Mouse (Mus musculus) heart, postnatal 0 days (tissue): ENCODE measurements around the gene Gse1. TPM values are rescaled to one million over a fixed set of nuclear protein-coding genes. Genes with fewer than 3 reads are reported as not detected.

Experiments
- ATAC-seq: fragments of 200-750 bp; cut with Nextera tagmentation; 2 replicates; pipeline ENCODE4 v1.8.0; 2017; ENCODE audit warnings: low read depth, moderate number of reproducible peaks, moderate library complexity; ENCODE audit not compliant: insufficient read depth
- DNase-seq: peaks from one replicate; pipeline ENCODE4 v3.0.0-alpha.2; 2016; ENCODE audit warnings: low spot score
- H3K27ac ChIP-seq: fragments of 300-500 bp; sonication (generic); 2 replicates; pipeline ENCODE4 v1.5.1; 2014; ENCODE audit warnings: low read depth, mild to moderate bottlenecking
- H3K27me3 ChIP-seq: fragments of 300-500 bp; sonication (generic); 2 replicates; pipeline ENCODE4 v1.6.1; 2014; ENCODE audit warnings: low read length, mixed read lengths; ENCODE audit not compliant: control insufficient read depth, insufficient read depth
- H3K36me3 ChIP-seq: fragments of 300-500 bp; sonication (generic); replicated peaks from 2 replicates; pipeline ENCODE4 v1.6.1; 2014; ENCODE audit warnings: low read length, mixed read lengths; ENCODE audit not compliant: control insufficient read depth, insufficient read depth
- H3K4me1 ChIP-seq: fragments of 300-500 bp; sonication (generic); 2 replicates; pipeline ENCODE4 v1.6.1; 2014; ENCODE audit warnings: antibody characterized with exemption; ENCODE audit not compliant: control insufficient read depth, insufficient read depth
- H3K4me2 ChIP-seq: fragments of 300-500 bp; sonication (generic); 2 replicates; pipeline ENCODE4 v1.6.1; 2014; ENCODE audit warnings: low read depth, mild to moderate bottlenecking, low read length, moderate library complexity
- H3K4me3 ChIP-seq: fragments of 300-500 bp; sonication (generic); 2 replicates; pipeline ENCODE4 v1.5.1; 2014; ENCODE audit warnings: low read depth, low read length
- H3K9ac ChIP-seq: fragments of 300-500 bp; sonication (generic); replicated peaks from 2 replicates; pipeline ENCODE4 v1.6.1; 2014; ENCODE audit warnings: low read depth, low read length, mixed read lengths
- H3K9me3 ChIP-seq: fragments of 300-500 bp; sonication (generic); replicated peaks from 2 replicates; pipeline ENCODE4 v1.6.1; 2016; ENCODE audit warnings: low read length; ENCODE audit not compliant: control insufficient read depth
- CTCF ChIP-seq: IDR thresholded peaks from 2 replicates; pipeline ENCODE4 v1.5.1; 2016; ENCODE audit warnings: antibody characterized with exemption, control low read depth, low read depth
- EP300 ChIP-seq: IDR thresholded peaks from 2 replicates; pipeline ENCODE4 v1.6.1; 2016; ENCODE audit warnings: antibody characterized with exemption, low read depth
- WGBS: fragments of 180-500 bp; shearing (Covaris S2); extraction: QIAGEN DNeasy Blood & Tissue Kit; methylation state at CpG from one replicate; pipeline ENCODE4 v1.1.7; 2014; 5-methylcytosine and 5-hydroxymethylcytosine counted together
- polyA plus RNA-seq: library from polyadenylated mRNA; unstranded; fragments of >200 nt; fragmentation: Nextera tagmentation; extraction: Ambion mirVana; gene quantifications from 2 replicates; pipeline ENCODE4 v1.2.1, GENCODE M21; 2015
- total RNA-seq: library from RNA; depleted of rRNA; stranded (reverse); fragments of >200 nt; gene quantifications from 2 replicates; pipeline ENCODE4 v1.2.3, GENCODE M21; 2014; ENCODE audit warnings: low replicate concordance

Gse1 gene
- total and polyA plus RNA-seq, 2 experiments from 2014 or later = 5.4 to 18.7 TPM

DNA sequence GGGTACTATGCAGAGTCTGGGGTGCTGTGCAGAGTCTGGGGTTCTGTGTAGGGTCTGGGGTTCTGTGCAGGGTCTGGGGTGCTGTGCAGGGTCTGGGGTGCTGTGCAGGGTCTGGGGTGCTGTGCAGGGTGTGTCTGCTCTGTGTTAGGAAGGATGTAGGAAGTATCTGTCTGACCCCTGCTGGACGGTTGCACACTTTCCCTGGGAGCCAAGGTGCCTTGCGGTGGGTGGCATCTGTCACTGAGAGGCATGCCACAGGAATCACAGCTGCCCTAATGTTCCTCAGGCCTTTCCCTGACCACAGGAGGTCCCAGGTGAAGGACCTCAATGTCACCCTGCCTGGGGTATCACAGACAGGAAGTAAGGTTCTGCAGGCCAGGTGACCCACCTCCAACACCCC, 278.3 kb downstream of the Gse1 start:
- ATAC-seq (no peak), DNase-seq (no peak)
- peaks cover 55% of the 10 kb centered on the region for H3K4me1 ChIP-seq
- no peak overlapping the region for H3K4me3 ChIP-seq
- no peaks in the 10 kb centered on the region for H3K27me3 ChIP-seq
- no peak for TF ChIP-seq EP300
- TF ChIP-seq CTCF = peak; percentile 42; the same call in 1 of the 2 replicates
- WGBS = 47% methylated on average over 2 of the region's 2 CpGs
- no peaks in the 10 kb centered on the region for H3K36me3 ChIP-seq
- H3K27ac ChIP-seq = no peak overlapping the region
- no peaks in the 10 kb centered on the region for H3K9me3 ChIP-seq
- no peak overlapping the region for H3K4me2 ChIP-seq
- no peak overlapping the region for H3K9ac ChIP-seq

GRCm38 (mm10) chr8:120507290-120507689, 279.0 kb downstream of the Gse1 start:
- H3K36me3 ChIP-seq = no peaks in the 10 kb centered on the region
- no peaks in the 10 kb centered on the region for H3K9me3 ChIP-seq
- H3K4me3 ChIP-seq = no peak overlapping the region
- H3K27ac ChIP-seq = no peak overlapping the region
- no peaks in the 10 kb centered on the region for H3K27me3 ChIP-seq
- peaks cover 63% of the 10 kb centered on the region for H3K4me1 ChIP-seq
- 91% methylated on average over 9 of the region's 9 CpGs for WGBS
- no peak overlapping the region for H3K4me2 ChIP-seq
- DNase-seq = no peak
- ATAC-seq = no peak
- TF ChIP-seq CTCF = no peak
- no peak for TF ChIP-seq EP300
- no peak overlapping the region for H3K9ac ChIP-seq

DNA sequence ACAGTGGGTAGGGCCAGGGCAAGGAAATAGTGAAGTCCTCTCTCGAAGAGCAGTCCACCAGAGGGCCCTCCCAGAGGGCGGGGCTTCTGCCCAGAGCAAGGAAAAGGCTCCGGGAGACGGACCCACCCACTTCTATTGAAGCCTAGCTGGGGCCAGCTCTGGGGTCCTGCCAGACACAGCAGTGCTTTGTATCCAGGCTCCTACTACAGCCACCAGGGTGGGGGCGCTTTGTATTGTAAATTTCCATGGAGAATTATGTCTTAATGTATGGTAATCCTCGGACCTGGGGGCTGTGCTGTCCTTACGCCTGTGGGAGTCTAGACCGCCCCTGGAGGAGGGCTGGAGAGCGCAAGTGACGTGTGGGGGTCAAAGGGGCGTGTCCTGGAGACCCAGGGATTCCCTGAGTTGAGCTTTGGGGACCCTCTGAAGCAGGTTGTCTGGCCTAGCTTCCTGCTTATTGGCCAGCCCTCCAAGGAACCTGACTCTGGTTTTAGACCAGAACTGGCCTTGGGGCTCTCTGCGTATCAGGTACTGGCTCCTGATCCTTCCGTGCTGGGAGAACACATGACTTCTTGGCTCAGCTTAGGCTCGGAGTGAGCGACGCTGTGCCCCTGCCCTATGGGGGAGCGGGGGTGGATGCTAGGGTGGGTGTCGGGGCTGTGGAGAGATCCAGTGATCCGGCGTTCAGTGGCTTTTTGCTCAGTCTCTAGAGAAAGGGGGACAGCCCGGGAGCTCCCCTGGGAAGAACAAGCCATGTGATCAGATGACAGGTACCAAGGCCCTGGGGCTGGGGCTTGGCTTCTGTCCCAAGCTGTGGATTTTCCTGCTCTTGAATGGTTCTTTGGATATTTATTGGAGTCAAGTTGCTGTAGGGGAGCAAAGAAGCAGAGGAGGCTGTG, 281.1 kb downstream of the Gse1 start:
- peak; percentile 32 for ATAC-seq
- H3K27ac ChIP-seq = no peak overlapping the region

DNA sequence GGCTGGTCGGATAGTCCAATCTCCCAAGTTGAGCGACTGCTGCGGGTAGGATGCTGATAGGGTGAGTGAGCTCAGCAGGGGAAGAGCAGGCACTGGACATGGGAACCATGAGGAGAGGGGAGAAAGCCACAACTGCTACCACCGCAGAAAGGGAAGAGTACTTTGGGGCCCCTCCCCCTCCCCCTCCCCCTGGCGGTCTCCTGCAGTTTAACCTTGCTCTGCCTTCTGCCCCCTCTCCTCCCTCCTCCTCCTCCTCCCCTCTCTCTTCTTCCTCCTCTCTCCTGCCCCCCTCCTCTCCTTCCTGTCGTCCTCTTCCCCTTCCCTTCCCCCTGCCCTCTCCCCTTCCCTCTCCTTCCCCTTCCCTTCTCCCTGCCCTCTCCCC, 281.8 kb downstream of the Gse1 start:
- Histone ChIP-seq H3K9me3 (no peaks in the 10 kb centered on the region), H3K4me1 (peaks cover 52% of the 10 kb centered on the region), H3K9ac (no peak overlapping the region), H3K27me3 (no peaks in the 10 kb centered on the region), H3K4me2 (peak overlapping the region; percentile 50), H3K27ac (no peak overlapping the region), H3K36me3 (no peaks in the 10 kb centered on the region), H3K4me3 (no peak overlapping the region)
- TF ChIP-seq EP300 (no peak), CTCF (no peak)
- WGBS = 13% methylated on average over 5 of the region's 6 CpGs
- ATAC-seq (no peak), DNase-seq (no peak)

More for the DNA sequence above, 281.1 kb downstream of the Gse1 start:
- WGBS = 12% methylated on average over 21 of the region's 21 CpGs
- Histone ChIP-seq H3K9ac (0 out of 2 replicates have a peak overlapping the region, but pooled peaks have one; percentile 12), H3K36me3 (no peaks in the 10 kb centered on the region), H3K4me3 (peak overlapping the region; percentile 8), H3K27me3 (no peaks in the 10 kb centered on the region), H3K9me3 (no peaks in the 10 kb centered on the region), H3K4me1 (peaks cover 59% of the 10 kb centered on the region), H3K4me2 (peak overlapping the region; percentile 50)
- DNase-seq = no peak
- TF ChIP-seq EP300 = no peak
- TF ChIP-seq CTCF = no peak

DNA sequence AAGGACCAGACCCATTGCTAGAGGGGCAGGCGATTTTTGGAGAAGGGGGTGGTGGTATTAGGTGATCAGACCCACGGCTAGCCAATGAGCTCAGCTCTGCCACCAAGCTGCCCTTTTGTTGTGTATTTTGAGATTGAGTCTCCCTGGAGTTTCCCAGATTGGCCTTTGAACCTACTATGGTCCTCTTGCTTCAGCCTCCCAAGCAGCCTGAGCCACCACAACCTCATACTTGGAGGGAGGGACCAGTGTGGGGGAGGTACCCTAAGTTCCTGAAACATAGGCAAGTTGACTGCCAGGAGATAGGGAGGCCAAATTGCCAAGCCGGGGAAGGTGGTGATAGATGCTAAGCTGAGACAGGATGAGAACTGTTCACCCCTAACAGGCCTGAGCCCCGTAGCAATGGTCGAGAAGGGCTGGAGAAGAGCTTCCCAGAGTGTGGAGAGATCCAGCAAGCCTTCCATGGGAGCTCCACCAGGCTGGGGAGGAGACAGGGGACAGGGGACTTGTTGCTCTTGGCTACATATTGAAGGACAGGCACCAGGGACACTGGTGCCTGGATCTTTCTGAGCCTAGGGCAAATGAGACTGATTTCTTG, 282.7 kb downstream of the Gse1 start:
- ATAC-seq = 0 out of 2 replicates have a peak, but pooled peaks have one; percentile 1
- Histone ChIP-seq H3K9me3 (no peaks in the 10 kb centered on the region), H3K9ac (no peak overlapping the region), H3K27ac (peak overlapping the region; percentile 61), H3K4me2 (no peak overlapping the region), H3K27me3 (no peaks in the 10 kb centered on the region), H3K4me3 (no peak overlapping the region), H3K36me3 (no peaks in the 10 kb centered on the region), H3K4me1 (peaks cover 47% of the 10 kb centered on the region)
- TF ChIP-seq EP300 (no peak), CTCF (no peak)
- WGBS = 9% methylated on average over 5 of the region's 5 CpGs
- DNase-seq = no peak
